Mouse (Mus musculus) kidney, embryonic 14.5 days (tissue): Measurements from ENCODE around the gene S100a1. TPM values are rescaled to one million over a fixed set of nuclear protein-coding genes. Genes with fewer than 3 reads are reported as not detected.

ENCODE experiments used
- ATAC-seq: fragments of 200-750 bp; cut with Nextera tagmentation; 2 replicates; pipeline ENCODE4 v1.8.0; 2017; ENCODE audit warnings: moderate number of reproducible peaks, mild to moderate bottlenecking, moderate TSS enrichment, moderate library complexity; ENCODE audit not compliant: low FRiP score, low TSS enrichment
- H3K27ac ChIP-seq: fragments of 300-500 bp; sonication (generic); 2 replicates; pipeline ENCODE4 v1.5.1; 2014; ENCODE audit warnings: low read depth, mild to moderate bottlenecking, low read length, moderate library complexity, mixed read lengths
- H3K27me3 ChIP-seq: fragments of 300-500 bp; sonication (generic); 2 replicates; pipeline ENCODE4 v1.6.1; 2014; ENCODE audit warnings: mild to moderate bottlenecking, low read length; ENCODE audit not compliant: control insufficient read depth, insufficient read depth
- H3K36me3 ChIP-seq: fragments of 300-500 bp; sonication (generic); 2 replicates; pipeline ENCODE4 v1.6.1; 2014; ENCODE audit warnings: low read length, mixed read lengths; ENCODE audit not compliant: control insufficient read depth, insufficient read depth
- H3K4me1 ChIP-seq: fragments of 300-500 bp; sonication (generic); 2 replicates; pipeline ENCODE4 v1.6.1; 2014; ENCODE audit warnings: low read length, mixed read lengths; ENCODE audit not compliant: control insufficient read depth, insufficient read depth
- H3K4me2 ChIP-seq: fragments of 300-500 bp; sonication (generic); replicated peaks from 2 replicates; pipeline ENCODE4 v1.6.1; 2014; ENCODE audit warnings: low read depth, mild to moderate bottlenecking, low read length
- H3K4me3 ChIP-seq: fragments of 300-500 bp; sonication (generic); 2 replicates; pipeline ENCODE4 v1.5.1; 2014; ENCODE audit warnings: mild to moderate bottlenecking, low read length
- H3K9ac ChIP-seq: fragments of 300-500 bp; sonication (generic); 2 replicates; pipeline ENCODE4 v1.6.1; 2014; ENCODE audit warnings: low read depth, mild to moderate bottlenecking, low read length, moderate library complexity
- H3K9me3 ChIP-seq: fragments of 300-500 bp; sonication (generic); 2 replicates; pipeline ENCODE4 v1.6.1; 2016; ENCODE audit warnings: low read length; ENCODE audit not compliant: control insufficient read depth
- WGBS: fragments of 180-500 bp; shearing (Covaris S2); extraction: QIAGEN DNeasy Blood & Tissue Kit; methylation state at CpG from one replicate; pipeline ENCODE4 v1.1.7; 2014; 5-methylcytosine and 5-hydroxymethylcytosine counted together
- polyA plus RNA-seq: library from polyadenylated mRNA; unstranded; fragments of >200 nt; fragmentation: Nextera tagmentation; extraction: Ambion mirVana; gene quantifications from 2 replicates; pipeline ENCODE4 v1.2.1, GENCODE M21; 2014

Gene S100a1
- polyA plus RNA-seq, result 50.7 and 55.9 TPM in 2 replicates

- H3K27me3 ChIP-seq, result no peaks in the 10 kb centered on the region
- peak within 1 kb of the TSS; percentile 39 for H3K4me3 ChIP-seq
- H3K36me3 ChIP-seq, result no peaks in the 10 kb centered on the region
- ATAC-seq, result peak; percentile 47
- 3% methylated on average over 25 of the region's 25 CpGs for WGBS
- H3K27ac ChIP-seq, result no peak within 1 kb of the TSS
- H3K4me1 ChIP-seq, result peaks cover 8% of the 10 kb centered on the region
- H3K9ac ChIP-seq, result peak within 1 kb of the TSS; percentile 52; the same call in 1 of the 2 replicates
- H3K9me3 ChIP-seq, result no peaks in the 10 kb centered on the region
- peak within 1 kb of the TSS; percentile 82 for H3K4me2 ChIP-seq
Observed at GRCm38 (mm10) chr3:90513796-90514590, at the start of gene S100a1, which contains the start of gene S100a13. Gene S100a1 (minus strand): TSS chr3:90514392. Gene S100a13 (plus strand): TSS chr3:90514435.

GRCm38 (mm10) chr3:90560008-90560628, 45.9 kb upstream of the S100a1 start, which contains the start of gene S100a3:
Gene S100a3 (plus strand): TSS chr3:90560578.
- H3K27ac ChIP-seq, result no peak within 1 kb of the TSS
- no peaks in the 10 kb centered on the region for H3K27me3 ChIP-seq
- H3K36me3 ChIP-seq, result no peaks in the 10 kb centered on the region
- H3K4me2 ChIP-seq, result no peak within 1 kb of the TSS
- no peak within 1 kb of the TSS for H3K4me3 ChIP-seq
- ATAC-seq, result no peak
- 69% methylated on average over 6 of the region's 6 CpGs for WGBS
- H3K9ac ChIP-seq, result no peak within 1 kb of the TSS
- no peaks in the 10 kb centered on the region for H3K9me3 ChIP-seq
- no peaks in the 10 kb centered on the region for H3K4me1 ChIP-seq

- H3K4me3 ChIP-seq, result no peak overlapping the region
- WGBS, result 76% methylated on average over 5 of the region's 5 CpGs
- no peak overlapping the region for H3K9ac ChIP-seq
- H3K36me3 ChIP-seq, result no peaks in the 10 kb centered on the region
- no peaks in the 10 kb centered on the region for H3K9me3 ChIP-seq
- H3K4me2 ChIP-seq, result no peak overlapping the region
- H3K27ac ChIP-seq, result no peak overlapping the region
- ATAC-seq, result no peak
- H3K4me1 ChIP-seq, result no peaks in the 10 kb centered on the region
- no peaks in the 10 kb centered on the region for H3K27me3 ChIP-seq
Observed at GRCm38 (mm10) chr3:90555954-90556353, 41.8 kb upstream of the S100a1 start.

- Histone ChIP-seq H3K27ac (no peak overlapping the region), H3K4me2 (no peak overlapping the region), H3K4me1 (no peaks in the 10 kb centered on the region), H3K36me3 (no peaks in the 10 kb centered on the region), H3K9me3 (no peaks in the 10 kb centered on the region), H3K27me3 (no peaks in the 10 kb centered on the region), H3K9ac (no peak overlapping the region), H3K4me3 (no peak overlapping the region)
- no peak for ATAC-seq
- 86% methylated on average over 2 of the region's 2 CpGs for WGBS
Observed at GRCm38 (mm10) chr3:90552231-90552630, 38.0 kb upstream of the S100a1 start.

GRCm38 (mm10) chr3:90550421-90550790, 36.2 kb upstream of the S100a1 start:
- Histone ChIP-seq H3K36me3 (no peaks in the 10 kb centered on the region), H3K4me3 (no peak overlapping the region), H3K4me2 (no peak overlapping the region), H3K27ac (no peak overlapping the region), H3K9me3 (no peaks in the 10 kb centered on the region), H3K9ac (no peak overlapping the region), H3K4me1 (no peaks in the 10 kb centered on the region), H3K27me3 (no peaks in the 10 kb centered on the region)
- 78% methylated on average over 2 of the region's 2 CpGs for WGBS
- ATAC-seq, result no peak

- Histone ChIP-seq H3K4me1 (no peaks in the 10 kb centered on the region), H3K36me3 (no peaks in the 10 kb centered on the region), H3K4me2 (no peak overlapping the region), H3K27ac (no peak overlapping the region), H3K9ac (no peak overlapping the region), H3K9me3 (no peaks in the 10 kb centered on the region), H3K4me3 (no peak overlapping the region), H3K27me3 (no peaks in the 10 kb centered on the region)
- WGBS, result 20% methylated on average over 5 of the region's 5 CpGs
- ATAC-seq, result no peak; the same call in 1 of the 2 replicates
Observed at GRCm38 (mm10) chr3:90549676-90550420, 35.7 kb upstream of the S100a1 start.

- 0 out of 2 replicates have a peak, but pooled peaks have one; percentile 41 for ATAC-seq
- peak overlapping the region; percentile 34; the same call in 1 of the 2 replicates for H3K27ac ChIP-seq
- H3K4me3 ChIP-seq, result no peak overlapping the region
- H3K4me1 ChIP-seq, result peaks cover 11% of the 10 kb centered on the region; the same call in 1 of the 2 replicates
- peak overlapping the region; percentile 43; the same call in 1 of the 2 replicates for H3K9ac ChIP-seq
- no peaks in the 10 kb centered on the region for H3K27me3 ChIP-seq
- 23% methylated on average over 4 of the region's 4 CpGs for WGBS
- H3K36me3 ChIP-seq, result no peaks in the 10 kb centered on the region
- H3K4me2 ChIP-seq, result peak overlapping the region; percentile 26
- no peaks in the 10 kb centered on the region for H3K9me3 ChIP-seq
Observed at GRCm38 (mm10) chr3:90540904-90541303, 26.7 kb upstream of the S100a1 start.

- Histone ChIP-seq H3K4me1 (peaks cover 11% of the 10 kb centered on the region; the same call in 1 of the 2 replicates), H3K9ac (peak overlapping the region; percentile 51; the same call in 1 of the 2 replicates), H3K27me3 (no peaks in the 10 kb centered on the region), H3K4me2 (peak overlapping the region; percentile 33), H3K4me3 (peak overlapping the region; percentile 26; the same call in 1 of the 2 replicates), H3K27ac (peak overlapping the region; percentile 84), H3K36me3 (no peaks in the 10 kb centered on the region), H3K9me3 (no peaks in the 10 kb centered on the region)
- ATAC-seq, result no peak
- WGBS, result 79% methylated on average over 5 of the region's 5 CpGs
Observed at GRCm38 (mm10) chr3:90537905-90538296, 23.7 kb upstream of the S100a1 start.
